Mouse (Mus musculus) urinary bladder, postnatal 14 days (tissue): Measurements from ENCODE around the gene Ism1.

Source experiments
- DNase-seq: peaks from one replicate; pipeline ENCODE4 v3.0.0; 2021; ENCODE audit warnings: low spot score

The Ism1 gene

DNA sequence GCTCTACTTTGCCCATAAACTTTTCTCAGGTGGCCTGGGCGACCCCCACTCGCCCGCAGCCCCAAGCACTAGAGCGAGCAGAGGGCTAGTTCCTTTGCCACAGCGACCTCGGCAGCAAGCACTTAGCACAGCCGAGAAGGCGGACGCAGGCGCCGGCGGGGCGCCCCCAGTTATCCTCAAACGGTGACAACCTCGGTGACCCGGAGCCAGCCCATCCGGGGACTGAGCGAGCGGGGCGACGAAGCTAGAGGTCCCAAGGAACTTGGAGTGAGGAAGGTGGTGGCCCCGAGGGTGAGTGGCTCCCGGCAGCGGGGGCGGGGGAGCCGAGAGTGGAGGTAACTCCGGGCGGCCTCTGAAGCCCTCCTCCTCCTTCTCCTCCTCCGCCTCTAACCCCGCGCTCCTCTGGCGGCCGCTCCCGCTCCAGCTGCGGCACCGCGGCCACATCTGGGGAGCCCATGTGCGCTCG is at the start of gene Ism1:
Gene Ism1 (plus strand): TSS at position 370 of the 466 bp plus-strand sequence.
- peak; percentile 17 for DNase-seq

DNA sequence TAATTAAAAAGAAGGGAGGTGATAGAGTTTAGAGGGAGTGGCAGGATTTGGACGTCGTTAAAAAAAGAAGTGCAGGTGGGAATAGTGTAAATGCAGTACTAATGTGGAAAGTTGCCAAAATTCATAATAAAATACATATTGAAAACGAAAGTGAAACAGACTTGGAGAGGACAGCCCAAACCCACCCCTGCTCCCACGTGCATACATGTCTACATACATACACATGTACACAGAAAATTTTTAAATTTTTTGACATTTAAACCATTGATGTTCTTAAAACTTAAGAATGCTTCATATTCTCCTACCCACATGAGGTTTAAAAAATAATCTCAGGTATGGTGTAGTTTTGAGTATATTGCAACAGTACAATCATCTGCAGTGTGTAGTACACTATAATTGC is 49.2 kb upstream of the Ism1 start:
- DNase-seq: no peak

DNA sequence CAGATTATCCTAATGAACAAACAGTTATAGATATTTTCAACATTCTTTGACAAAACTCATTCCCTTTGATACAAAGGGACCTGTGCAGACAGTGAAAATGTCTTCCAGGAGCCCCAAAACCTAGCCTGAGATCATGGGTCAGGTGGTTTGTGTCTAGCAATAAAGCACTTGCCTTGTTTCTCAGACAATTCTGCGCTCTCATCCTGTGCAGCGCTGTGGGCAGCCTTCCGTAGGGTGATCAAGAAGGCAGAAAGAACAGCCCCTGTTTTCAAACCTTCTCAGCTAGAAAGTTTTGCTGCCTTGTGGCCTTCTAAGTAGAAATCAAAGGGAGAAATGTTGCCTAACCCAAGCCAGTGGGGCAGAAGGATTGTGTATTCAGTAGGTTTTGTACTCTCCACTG is 48.3 kb upstream of the Ism1 start:
- DNase-seq: no peak

DNA sequence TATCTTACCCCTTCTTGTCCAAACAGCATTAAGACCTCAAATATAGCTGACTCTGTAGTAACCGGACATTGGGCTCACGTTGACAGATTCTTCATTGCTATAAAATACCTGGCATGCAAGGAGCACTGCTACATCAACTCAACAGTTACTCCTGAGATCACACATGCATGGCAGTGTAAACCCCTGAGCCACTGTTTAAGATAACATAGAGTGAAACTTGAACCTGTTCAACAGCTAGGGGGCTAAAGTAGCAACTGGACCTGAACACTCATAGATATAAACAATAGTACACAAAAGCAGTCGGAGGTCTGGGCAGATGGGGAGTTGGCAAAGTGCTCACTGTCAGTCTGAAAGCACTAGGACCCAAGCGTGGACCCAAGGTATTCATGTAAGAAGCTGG is 43.5 kb upstream of the Ism1 start:
- DNase-seq: no peak

DNA sequence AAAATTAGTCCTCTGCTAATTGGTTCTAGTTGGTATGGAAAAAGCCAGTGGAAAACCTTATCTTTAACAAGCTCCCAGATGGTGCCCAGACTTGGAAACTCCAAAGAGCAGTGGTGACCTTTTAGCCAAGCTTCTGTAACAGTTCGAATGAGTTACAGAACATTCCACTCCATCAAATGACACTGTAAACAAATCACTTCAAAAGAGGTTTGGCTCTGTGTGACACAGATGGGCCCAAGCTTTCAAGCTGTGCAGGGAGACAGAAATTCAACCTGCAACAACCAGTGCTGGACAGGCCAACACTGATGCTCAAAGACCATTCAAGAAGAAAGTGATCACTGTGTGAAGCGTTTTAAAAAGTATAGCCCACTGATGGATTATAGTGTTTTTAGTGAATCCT is 40.1 kb upstream of the Ism1 start:
- no peak for DNase-seq

DNA sequence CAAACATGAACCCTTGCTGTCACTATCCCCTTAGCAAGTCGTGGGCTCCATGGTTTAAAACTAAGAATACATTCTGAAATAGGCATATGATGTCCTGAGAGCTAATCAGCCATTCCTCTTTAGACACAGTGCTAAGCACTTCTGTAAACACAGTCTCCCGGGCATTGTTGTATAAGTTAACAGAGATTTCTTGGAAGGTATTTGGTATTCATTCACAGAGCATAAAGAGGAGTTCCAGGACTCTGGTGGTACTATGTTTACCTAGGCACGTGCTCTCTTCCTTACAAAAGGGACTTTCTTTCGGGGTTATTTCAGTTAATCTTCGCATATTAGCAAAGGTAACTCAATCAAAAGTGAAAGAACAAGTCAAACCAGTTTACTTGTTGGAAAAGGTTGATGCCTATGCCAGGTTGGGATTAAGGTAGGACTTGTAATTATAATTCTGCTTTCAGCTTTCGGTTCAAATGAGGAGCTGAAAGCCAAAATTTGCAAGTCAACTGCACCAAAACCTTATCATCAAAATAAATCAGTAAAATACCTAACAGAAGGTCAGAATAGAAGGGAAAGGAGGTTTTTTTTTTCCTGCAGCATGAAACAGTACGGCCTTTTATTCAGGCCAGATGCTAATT is 36.1 kb upstream of the Ism1 start:
- no peak for DNase-seq

DNA sequence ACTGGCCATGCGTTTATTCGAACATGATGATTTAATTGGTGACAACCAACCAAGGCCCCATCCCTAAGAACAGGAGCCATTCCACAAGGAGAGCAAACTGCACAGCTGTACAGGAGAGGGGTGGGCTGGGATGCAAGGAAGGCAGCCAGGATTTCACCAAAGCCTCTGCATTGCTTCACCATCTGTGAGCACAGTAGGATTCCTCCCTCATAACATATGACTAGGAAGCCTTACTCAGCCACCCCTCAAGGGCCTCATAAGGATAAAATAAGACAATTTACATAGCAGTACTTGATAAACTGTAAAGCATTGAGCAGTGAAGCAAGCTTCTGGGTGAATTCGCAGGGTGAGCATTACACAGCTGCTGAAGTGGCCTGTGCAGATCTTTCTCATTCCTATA is 28.5 kb upstream of the Ism1 start:
- no peak for DNase-seq

DNA sequence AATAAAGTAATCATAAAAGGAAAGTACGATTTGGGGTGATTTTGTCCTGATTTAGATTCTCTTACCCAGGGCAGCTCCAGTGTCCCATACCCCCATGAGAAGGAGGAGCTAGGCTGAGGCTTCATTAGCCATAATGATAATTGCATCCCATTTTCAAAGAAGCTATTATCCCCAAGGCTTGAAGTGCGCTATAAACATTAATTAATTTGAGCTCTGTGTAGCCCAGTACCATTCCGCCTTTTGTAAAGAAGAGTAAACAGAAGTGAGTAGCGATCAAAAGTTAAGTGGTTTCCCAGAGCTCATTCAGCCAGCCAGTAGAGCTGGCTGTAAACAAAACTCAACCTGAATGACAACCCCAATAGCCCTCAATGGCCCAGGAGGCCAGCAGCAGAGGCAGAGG is 21.2 kb upstream of the Ism1 start:
- DNase-seq: no peak

DNA sequence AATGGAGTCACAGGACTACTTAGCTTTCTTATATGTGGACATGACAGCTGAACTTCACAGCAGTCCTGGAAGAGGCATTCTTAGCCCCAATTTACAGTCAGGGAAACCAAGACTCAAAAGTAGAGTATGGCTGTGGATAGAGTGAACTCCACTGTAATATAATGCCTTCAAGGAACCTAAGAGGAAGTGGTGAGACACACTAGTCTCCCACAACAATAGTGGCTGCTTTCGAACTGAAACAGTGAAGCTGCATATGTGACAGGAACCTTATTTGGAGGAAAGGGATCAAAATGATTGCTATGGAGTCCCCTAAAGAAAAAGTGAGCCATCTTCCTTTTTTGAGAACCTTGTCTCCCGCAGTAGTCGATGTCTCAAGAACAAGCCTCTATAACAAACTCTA is 6.1 kb upstream of the Ism1 start:
- no peak for DNase-seq

DNA sequence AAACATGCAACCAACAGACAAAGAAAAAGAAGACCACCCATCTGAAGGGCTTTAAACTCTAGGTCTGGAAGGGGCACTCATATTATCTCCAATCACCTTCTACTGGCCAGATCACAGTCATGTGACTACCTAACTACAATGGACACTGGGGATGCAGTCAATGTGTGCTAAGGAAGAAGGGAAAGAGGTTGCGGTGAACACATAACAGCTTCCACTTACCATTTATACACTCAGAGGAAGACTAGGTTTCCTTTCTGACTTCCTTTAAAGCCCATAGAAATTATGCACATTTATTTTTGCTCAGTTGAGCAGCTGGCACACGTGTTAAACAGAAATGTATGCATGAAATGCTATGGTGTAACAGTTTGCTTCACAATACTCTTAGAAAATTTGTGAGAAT is 5.6 kb upstream of the Ism1 start:
- no peak for DNase-seq

DNA sequence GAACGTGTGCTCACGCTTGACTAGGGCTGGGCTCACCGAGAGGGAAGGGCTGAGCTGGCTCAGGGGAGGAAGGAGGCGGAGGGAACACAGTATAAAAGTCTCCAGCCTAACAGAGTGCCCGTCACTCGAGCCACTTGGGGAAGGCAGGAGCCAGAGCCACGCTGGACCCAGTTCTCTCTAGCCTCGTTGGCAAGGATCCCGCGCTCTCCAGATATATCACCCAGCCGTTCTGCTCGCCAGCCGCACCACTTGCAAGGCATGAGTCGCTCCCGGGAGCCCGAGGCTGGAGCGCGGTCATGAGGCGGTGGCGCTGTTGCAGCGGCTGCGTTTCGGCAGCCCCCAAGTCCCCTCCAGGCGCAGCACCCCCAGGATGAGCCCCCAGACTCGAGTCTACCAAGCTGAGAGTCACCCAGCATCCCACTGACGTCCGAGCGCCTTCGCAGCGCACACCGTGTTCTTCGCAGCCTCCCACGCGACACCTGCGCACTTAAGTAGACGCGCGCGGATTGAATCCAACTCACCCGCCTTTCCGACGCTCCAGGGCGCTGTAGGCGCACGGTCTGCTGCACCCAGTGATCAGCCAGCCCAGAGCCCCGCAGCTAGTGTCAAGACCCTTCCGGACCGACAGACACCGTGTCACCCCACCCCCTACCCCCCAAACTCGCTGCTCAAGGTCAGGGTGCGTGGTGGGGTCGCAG is 764 bp upstream of the Ism1 start:
- peak; percentile 67 for DNase-seq

DNA sequence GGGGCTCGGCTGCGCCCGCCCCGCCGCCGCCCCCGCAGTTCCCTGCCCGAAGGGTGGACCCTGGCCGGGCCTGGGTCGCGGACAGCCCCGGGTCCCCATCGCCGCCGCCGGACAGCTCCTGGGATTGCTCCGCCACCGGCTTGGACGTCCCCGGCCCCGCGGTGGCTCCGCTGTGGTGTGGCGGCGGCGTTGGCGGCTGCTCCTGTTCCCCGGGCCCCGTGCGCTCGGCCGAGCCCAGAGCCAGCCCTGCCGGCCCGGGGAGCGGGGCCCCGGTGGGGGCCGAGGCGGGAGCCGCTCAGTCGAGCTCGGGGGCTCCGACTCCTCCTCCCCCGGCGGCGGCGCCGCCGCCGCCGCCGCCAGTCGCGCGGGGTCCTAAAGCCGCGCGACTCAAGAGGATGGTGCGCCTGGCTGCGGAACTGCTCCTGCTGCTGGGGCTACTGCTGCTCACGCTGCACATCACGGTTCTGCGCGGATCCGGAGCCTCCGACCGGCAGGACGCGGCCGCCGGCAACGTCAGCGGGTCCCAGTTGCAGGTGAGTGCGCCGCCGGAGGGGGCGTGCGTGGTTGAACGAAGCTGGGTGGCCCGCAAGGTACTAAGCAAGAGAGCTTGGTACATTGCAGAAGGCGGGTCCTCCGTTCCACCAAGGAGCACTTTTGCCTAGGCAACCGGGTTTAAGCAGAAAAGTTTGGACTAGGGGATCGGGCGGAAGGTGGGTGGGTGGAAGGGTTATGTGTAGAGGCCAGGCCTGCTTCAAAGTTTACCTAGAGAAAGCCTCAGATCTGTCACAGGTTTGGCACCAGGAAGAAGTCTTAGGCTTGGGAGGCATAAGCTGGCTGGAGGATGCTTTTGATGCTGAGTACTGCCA is 530 bp downstream of the Ism1 start:
- DNase-seq: peak; percentile 34

DNA sequence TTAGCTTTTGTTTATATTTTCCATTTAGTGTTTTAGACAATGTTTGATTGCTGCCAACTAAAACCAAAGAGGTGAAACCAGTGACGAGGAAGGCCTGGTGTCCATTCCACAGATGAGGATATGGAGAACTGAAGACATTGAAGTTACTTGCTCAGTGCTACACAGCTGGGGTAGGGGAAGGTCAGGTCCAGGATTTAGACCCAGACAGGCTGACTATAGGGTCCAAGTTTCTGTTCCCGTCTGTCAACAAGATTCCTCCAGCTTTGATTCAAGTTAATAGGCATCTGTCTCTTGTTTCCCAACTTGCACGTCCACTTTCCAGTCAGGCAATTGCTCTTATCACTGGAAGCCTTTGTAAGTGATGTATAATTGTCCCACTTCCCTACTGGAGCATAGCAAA is 4.6 kb downstream of the Ism1 start:
- no peak for DNase-seq

DNA sequence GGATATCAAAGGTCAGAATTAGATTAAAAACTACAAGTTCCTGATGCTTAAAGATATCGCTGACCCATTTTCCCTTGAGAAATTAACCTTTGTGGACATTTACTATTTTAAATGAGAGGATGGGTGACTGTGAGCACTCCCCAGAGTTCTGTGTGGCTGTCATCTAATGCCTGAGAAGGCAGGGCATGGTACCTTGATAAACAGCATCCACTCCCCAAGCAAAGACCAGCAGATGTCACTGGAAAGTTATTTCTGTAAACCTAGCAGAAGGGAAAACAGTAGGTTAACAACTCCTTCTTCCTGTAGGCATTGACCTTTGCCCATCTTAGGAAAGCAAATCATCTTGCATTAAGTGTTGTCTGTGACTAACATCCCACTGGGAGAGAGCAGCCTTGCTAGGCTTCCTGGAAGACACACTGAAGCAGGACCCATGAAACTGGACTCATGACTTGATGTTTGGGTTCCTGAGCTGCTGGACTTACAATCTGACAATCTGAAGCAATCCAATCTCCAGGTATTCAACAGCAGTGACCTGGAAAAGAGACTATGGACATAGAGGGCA is 11.5 kb downstream of the Ism1 start:
- no peak for DNase-seq

DNA sequence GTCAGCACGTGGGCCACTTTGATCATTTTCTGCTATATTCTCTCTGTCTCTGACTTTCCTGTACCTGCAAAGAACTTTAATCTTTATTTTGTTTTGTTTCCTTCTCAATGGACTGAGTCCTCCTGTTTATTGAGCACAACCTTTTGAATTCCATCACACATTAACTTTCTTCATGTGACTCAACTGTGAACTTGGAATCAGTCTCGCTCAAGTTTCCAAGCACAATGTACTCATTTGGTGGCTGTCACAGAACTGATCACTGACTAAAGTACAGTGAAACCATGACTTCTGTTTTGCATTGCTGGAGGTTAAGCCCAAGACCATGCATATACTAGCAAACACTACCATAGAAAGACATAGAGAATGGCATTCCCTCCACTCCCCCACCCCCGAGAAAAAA is 15.5 kb downstream of the Ism1 start:
- DNase-seq: no peak

DNA sequence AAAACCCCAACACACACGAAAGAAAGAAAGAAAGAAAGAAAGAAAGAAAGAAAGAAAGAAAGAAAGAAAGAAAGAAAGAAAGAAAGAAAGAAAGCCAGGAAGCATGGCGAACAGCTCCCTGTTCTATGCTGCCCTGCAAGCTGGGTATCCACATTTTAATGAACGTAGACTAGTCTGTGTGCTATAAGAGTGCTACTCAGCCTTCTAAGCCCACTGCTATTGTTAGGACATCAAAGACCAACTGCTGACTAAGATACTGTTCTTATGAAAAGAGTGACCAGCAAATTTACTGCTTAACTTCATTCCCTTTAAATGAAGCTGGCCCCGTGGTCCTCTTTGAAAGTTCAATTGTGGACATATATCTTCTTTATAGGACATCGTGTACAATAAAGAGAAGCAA is 16.7 kb downstream of the Ism1 start:
- no peak for DNase-seq

DNA sequence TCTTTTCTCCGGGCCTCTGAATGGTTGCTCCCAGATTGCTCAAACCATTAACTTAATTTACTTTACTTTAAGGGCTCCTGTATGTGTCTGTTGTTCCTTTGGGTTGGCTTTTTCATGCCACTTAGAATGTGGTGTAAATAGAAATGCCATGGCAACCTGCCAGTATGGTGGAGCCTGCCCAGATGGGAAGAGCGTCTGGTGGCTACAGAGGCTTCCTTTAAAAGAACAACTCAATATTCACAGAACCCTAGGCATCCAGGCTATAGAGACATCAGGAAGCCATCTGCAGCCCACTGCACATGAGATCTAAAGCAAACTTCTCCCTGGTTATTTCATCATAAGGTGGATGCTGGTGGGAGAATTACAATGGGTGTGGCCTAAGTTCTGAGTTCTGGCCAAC is 18.6 kb downstream of the Ism1 start:
- DNase-seq: no peak

DNA sequence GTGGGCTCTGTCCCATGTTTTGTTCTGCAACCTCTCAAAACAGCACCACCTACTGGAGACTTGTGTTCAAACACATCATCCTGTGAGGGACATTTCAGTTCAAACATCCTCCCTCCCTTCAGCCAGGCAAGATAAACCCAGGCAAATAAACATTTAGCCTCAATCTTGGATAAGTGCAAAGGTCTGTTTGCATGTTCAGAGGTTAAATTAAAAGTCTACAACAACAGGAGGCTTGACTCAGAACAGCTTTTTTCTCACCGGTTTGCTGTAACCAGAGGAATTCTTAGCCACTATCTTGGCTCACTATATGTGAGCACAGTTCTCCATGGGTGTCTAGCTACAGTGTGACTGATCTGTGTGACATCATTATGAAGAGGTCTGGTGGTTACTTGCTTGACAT is 22.6 kb downstream of the Ism1 start:
- DNase-seq: no peak

DNA sequence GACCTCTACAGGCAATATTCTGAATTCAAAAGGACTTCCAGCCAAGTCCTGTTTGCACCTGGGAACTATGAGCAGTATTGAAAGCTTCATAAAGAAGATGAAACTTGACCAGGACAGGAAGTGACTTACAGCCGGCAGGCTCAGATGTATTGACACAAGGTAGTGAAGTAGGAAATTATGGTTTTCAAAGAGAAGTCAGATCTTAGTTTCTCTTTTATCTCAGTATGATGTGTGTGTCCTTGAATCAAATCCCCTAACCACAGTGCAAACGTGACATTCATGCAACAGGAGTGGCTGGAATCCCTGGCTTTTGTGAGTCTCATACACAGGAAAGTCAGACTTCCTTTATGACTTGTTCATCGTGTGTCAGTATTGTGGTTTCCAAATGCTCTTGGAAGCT is 27.0 kb downstream of the Ism1 start:
- DNase-seq: no peak

DNA sequence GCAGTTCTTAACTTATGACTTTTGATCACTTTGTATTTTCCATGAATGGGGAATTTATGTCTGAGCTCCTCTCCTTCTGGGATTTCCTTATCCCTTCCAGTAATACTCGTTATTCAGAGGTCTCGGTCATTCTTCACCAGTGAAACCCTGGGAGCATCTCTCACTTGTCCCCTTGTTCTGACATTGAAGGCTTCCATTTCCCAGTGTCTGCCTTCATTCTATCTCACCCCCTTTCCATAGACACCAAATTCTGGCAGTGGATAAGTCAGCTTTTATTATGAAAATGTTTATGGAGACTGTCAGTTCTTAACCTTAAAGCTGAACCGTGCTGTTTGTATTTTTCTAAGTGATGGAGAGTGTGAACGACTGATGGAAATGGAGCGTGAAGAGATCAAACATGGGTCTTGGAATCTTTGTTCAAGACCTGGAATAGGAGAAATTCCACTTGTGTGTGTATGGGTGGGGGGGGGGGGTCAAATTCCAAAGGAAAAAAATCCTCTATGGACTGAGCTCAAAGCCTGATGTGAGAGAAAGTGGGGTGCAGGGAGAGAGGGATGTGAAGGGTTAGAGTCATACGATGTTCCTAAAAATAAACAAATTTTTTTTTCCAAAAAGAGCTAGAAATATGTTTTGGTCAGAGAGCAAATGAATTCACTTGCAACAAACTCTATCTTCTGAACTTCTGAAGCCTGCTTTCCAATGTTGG is 30.4 kb downstream of the Ism1 start:
- no peak for DNase-seq

DNA sequence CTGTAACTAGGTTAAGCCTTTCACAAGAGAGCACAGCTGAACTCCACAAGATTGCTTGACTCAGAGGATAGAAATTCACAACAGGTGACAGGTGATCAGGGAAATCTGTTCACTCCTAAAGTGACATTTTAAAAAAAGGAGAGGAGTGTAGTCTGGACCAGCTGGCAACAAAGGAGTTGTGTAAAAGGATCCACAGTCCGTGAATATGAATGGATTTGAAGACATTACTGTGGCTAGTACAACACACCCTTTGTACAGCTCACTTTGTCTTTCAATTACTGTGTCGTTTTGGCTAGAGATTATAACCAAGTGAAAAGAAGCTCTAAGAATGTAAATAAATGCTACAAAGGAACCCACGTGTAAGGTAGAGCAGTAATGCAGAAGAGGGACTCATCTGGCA is 33.7 kb downstream of the Ism1 start:
- DNase-seq: no peak

DNA sequence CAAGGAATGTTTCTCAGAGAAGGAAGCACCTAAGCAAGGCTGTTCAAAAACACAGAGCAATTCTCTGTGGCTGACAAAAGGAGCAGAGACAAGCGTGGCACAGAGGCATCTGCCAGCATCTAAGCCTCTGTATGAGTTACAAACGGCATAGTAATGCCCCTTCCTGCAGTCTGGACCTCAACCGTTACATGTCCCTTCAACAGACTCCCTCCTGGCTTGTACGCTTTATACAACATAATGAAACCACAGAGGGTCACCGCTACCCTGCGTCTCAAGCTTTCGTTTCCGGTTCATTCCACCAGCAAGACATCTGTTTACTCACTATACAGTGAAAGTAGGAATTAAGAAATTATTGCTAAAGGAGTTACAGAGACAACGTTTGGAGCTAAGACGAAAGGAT is 34.1 kb downstream of the Ism1 start:
- no peak for DNase-seq
